Mouse (Mus musculus): Measurements from ENCODE around the gene Cpxcr1. TPM values are rescaled to one million over a fixed set of nuclear protein-coding genes. Genes with fewer than 3 reads are reported as not detected.

Cpxcr1 gene
- not detected in 2 replicates for polyA plus RNA-seq (2015; fragmentation: Nextera tagmentation; extraction: Ambion mirVana)

DNA sequence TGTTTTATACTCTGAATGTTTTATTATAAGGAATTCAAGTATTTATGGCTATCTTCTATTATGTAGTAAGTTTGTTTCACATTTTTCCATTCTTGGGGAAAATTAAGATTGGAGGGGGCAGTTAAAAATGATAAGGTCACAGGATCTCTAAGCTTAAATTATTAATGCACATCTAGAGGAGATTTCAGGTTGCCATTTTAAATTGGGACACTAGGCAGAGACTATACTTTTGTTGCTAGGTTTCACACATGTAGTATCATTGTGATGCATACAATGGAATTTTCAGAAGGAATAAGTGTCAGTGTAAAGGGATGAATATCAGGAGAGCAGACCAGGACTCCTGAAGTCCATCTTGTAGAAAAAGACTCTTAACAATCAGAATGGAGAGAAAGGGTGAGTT is at the start of gene Cpxcr1:
Cpxcr1 (plus strand) TSS at position 301 of the 400 bp plus-strand sequence.
- H3K4me1 ChIP-seq, result no peaks in the 10 kb centered on the region
- no peaks in the 10 kb centered on the region for H3K27me3 ChIP-seq
- no peaks in the 10 kb centered on the region for H3K36me3 ChIP-seq
- no peak within 1 kb of the TSS for H3K9ac ChIP-seq
- H3K27ac ChIP-seq, result no peak within 1 kb of the TSS
- no peaks in the 10 kb centered on the region for H3K9me3 ChIP-seq
- no peak for ATAC-seq (ENCODE audit: borderline replicate concordance, extremely low read depth, low FRiP score, low TSS enrichment)
- no peak within 1 kb of the TSS for H3K4me3 ChIP-seq
- H3K4me2 ChIP-seq, result no peak within 1 kb of the TSS

Other genes starting within 250 kb of the Cpxcr1 start
- not detected in 2 replicates for gene H2afb2, start 232.2 kb downstream of the Cpxcr1 start, polyA plus RNA-seq (2015; fragmentation: Nextera tagmentation; extraction: Ambion mirVana)